Mouse (Mus musculus): ENCODE results near the gene Cdk6. TPM values are rescaled to one million over a fixed set of nuclear protein-coding genes. Genes with fewer than 3 reads are reported as not detected.
"Not testable (repeated sequence)": the region's sequence is repeated elsewhere in the genome, so short reads cannot be mapped to it uniquely, and the experiment has no call there.

Cdk6 gene
- polyA plus RNA-seq, 1 experiment from 2014 or later = 31.7 TPM

DNA sequence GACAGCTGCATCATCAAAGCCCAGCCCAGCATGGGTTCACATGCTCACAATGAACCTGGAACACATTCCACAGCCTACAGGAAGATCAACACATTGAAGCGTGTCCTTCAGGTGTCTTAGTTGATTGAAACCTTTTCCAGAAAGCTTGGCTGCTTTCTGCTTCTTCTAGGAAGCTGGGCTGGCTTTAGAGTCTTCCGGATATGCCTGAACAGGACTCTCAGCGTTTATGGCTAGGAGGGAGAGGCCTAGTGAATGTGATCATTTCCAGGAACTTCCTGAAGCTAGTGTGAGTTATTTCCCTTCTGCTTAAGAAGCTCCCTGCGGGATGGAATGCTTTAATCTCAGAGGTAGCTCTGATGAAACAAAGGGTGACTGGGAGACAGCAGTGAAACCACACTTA, 17.2 kb upstream of the Cdk6 start:
- Histone ChIP-seq H3K4me1 (replicated peaks) (0 out of 2 replicates have a peak, but pooled peaks cover 5% of the 10 kb centered on the region), H3K27ac (no peak overlapping the region), H3K27me3 (no peaks in the 10 kb centered on the region), H3K36me3 (no peaks in the 10 kb centered on the region), H3K4me3 (no peak overlapping the region), H3K9ac (no peak overlapping the region), H3K4me2 (no peak overlapping the region), H3K9me3 (replicated peaks) (no peaks in the 10 kb centered on the region)
- ATAC-seq (replicated peaks; ENCODE audit: insufficient number of reproducible peaks, insufficient read depth, low FRiP score, low read depth) = no peak
- 58% methylated on average over 4 of the region's 4 CpGs for WGBS

DNA sequence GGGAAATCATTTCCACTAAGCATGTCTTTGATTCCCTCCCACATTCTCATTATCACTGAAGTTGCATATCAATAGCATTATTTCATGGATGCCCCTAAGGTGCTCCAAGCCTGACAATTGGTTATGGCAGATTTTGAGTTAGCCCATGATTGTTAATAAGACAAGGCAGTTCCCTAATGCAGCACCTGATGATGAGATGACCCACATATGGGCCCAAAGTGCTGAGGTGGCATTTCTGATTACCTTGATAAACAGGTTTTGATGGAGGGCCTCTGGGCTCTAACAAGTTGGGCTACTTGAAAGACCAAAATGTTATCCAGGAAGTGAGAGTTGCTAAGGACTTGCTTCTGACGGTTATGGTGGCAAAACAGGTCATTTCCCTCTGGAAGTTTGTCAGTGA, 11.9 kb upstream of the Cdk6 start:
- no peak for ATAC-seq (replicated peaks; ENCODE audit: insufficient number of reproducible peaks, insufficient read depth, low FRiP score, low read depth)
- Histone ChIP-seq H3K4me2 (no peak overlapping the region), H3K9ac (no peak overlapping the region), H3K27ac (no peak overlapping the region), H3K9me3 (replicated peaks) (no peaks in the 10 kb centered on the region), H3K4me1 (replicated peaks) (0 out of 2 replicates have a peak, but pooled peaks cover 5% of the 10 kb centered on the region), H3K27me3 (no peaks in the 10 kb centered on the region), H3K4me3 (no peak overlapping the region), H3K36me3 (no peaks in the 10 kb centered on the region)
- 55% methylated on average over 1 of the region's 1 CpGs for WGBS

DNA sequence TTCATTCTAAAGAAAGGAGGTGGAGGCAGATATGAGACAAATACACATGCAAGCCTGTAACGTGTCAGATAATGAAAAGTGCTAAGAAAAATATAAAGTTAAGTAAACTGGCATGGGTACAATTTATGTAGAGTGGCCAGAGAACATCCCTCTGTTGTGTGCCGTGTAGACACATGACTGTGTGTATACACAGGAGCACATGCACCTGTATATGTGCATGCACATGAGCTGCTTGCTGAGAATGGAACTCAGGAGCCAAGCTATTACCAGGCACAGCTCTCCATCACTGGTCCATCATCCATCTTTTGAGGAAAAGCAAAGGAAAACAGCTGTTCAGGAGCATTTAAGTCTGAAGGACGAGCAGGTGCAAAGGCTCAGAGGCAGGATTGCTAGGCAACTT, 10.4 kb upstream of the Cdk6 start:
- no peaks in the 10 kb centered on the region for H3K4me1 ChIP-seq (replicated peaks)
- no peaks in the 10 kb centered on the region for H3K9me3 ChIP-seq (replicated peaks)
- no peaks in the 10 kb centered on the region for H3K36me3 ChIP-seq
- H3K4me3 ChIP-seq = no peak overlapping the region
- no peak overlapping the region for H3K4me2 ChIP-seq
- no peak overlapping the region for H3K27ac ChIP-seq
- H3K9ac ChIP-seq = no peak overlapping the region
- no peak for ATAC-seq (replicated peaks; ENCODE audit: insufficient number of reproducible peaks, insufficient read depth, low FRiP score, low read depth)
- 63% methylated on average over 3 of the region's 3 CpGs for WGBS
- no peaks in the 10 kb centered on the region for H3K27me3 ChIP-seq

DNA sequence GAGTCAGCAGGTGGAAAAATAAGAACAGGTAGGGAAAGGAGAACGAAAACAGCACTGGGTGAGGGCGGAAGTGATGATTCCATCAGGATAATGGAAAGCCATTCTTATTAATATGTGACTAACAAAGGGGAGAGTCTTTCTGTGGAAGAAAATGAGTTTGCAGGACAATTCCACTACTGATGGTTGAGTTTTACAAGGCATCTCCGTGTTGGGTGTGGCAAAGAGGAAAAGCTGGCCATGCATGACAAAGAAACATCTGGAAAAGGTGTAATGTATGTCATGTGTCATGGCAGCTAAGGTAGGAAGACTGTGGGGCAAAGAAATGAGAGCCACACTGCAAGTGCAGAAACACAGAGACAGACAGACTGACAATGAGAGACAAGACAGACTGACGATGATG, 8.3 kb upstream of the Cdk6 start:
- H3K4me3 ChIP-seq; ATAC-seq (replicated peaks; ENCODE audit: insufficient number of reproducible peaks, insufficient read depth, low FRiP score, low read depth); H3K4me2 ChIP-seq; H3K36me3 ChIP-seq; H3K27ac ChIP-seq; H3K9me3 ChIP-seq (replicated peaks); H3K4me1 ChIP-seq (replicated peaks); H3K27me3 ChIP-seq; H3K9ac ChIP-seq: not testable (repeated sequence)
- 84% methylated on average over 4 of the region's 4 CpGs for WGBS

DNA sequence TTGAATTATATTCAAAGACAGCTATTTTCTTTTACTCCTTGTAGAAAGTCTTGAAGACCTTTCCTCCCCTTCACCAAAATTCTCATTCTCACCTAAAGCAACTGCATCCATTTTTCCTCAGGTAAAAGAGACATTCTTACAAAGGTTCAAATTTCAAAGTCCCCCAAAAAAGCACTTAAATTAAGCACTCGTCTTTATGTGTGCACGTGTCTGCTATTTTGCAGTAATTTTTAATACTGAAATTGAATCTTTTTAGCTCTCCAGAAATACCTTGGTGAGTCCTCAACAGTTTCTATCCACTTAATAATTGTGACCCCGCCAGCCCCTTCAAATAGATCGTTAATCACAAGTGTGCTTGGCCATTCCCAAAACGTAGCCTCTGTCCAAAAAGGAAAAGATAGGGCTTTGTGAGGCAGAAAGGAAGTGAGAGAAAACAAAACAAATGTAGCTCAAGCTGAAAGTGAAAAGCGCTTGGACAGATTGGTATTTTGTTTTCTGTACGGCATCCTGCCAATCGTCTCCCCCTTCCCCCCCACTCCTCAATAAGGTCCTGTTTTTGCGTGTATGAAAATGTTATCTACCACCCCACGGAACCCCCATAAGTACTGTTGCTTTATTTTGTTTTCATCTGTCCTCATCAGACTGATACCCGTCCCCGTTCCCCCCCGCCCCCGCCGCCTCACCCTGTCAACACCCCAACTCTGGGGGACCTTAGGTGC, 786 bp upstream of the Cdk6 start:
- not testable (repeated sequence) for H3K27me3 ChIP-seq; H3K4me1 ChIP-seq (replicated peaks); H3K36me3 ChIP-seq; H3K9me3 ChIP-seq (replicated peaks); ATAC-seq (replicated peaks; ENCODE audit: insufficient number of reproducible peaks, insufficient read depth, low FRiP score, low read depth)
- peak overlapping the region; percentile 83 for H3K4me2 ChIP-seq
- H3K27ac ChIP-seq = peak overlapping the region; percentile 94
- WGBS = 4% methylated on average over 15 of the region's 15 CpGs
- H3K4me3 ChIP-seq = peak overlapping the region; percentile 84
- peak overlapping the region; percentile 83 for H3K9ac ChIP-seq

DNA sequence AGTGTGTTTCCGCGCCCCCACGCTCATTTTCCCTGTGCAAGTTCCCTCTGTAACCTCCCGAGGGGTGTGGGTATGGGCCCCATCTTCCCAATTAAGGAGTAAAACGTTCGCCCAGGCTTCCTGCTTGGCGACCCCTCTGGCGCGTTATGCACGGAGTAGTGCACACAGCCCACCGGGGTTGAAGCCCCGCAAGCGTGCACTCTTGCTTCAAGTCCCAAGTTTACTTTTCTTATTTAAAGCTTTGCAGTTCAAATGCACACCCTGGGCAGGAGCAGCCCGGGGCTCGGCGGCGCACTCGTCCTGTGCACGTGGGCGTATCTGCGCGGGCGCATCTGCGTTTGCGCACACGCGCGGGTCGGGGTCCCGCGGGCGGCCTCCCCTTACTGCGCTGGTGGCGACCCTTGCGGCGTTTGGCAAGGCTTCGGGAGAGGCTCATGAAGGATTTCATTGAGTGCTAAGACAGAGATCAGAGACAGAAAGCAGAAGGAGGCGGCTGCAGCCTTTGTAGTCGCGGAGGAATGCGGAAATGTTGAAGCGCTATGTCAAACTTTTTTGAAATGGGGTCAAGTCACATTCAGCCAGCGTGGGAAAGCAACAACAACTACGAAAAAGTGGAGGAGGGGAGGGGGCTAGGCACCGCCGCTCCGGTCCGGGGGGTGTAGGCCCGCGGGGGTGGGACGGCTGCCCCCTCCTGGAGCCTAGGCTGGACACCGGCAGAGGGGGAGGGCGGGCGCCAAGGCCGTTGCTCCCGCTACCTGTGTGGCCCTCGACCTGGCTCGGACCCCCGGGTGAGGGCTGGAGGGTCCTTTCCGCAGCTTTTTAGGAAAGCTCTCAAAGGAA, 866 bp downstream of the Cdk6 start:
- Histone ChIP-seq H3K27ac (peak overlapping the region; percentile 94), H3K36me3 (0 out of 2 replicates have a peak, but pooled peaks cover 4% of the 10 kb centered on the region), H3K4me3 (peak overlapping the region; percentile 84), H3K9ac (peak overlapping the region; percentile 83), H3K27me3 (no peaks in the 10 kb centered on the region), H3K4me2 (peak overlapping the region; percentile 83), H3K9me3 (replicated peaks) (no peaks in the 10 kb centered on the region), H3K4me1 (replicated peaks) (peaks cover 2% of the 10 kb centered on the region; the same call in 1 of the 2 replicates)
- peak; percentile 51 for ATAC-seq (replicated peaks; ENCODE audit: insufficient number of reproducible peaks, insufficient read depth, low FRiP score, low read depth)
- WGBS = under 1% methylated on average over 60 of the region's 60 CpGs

DNA sequence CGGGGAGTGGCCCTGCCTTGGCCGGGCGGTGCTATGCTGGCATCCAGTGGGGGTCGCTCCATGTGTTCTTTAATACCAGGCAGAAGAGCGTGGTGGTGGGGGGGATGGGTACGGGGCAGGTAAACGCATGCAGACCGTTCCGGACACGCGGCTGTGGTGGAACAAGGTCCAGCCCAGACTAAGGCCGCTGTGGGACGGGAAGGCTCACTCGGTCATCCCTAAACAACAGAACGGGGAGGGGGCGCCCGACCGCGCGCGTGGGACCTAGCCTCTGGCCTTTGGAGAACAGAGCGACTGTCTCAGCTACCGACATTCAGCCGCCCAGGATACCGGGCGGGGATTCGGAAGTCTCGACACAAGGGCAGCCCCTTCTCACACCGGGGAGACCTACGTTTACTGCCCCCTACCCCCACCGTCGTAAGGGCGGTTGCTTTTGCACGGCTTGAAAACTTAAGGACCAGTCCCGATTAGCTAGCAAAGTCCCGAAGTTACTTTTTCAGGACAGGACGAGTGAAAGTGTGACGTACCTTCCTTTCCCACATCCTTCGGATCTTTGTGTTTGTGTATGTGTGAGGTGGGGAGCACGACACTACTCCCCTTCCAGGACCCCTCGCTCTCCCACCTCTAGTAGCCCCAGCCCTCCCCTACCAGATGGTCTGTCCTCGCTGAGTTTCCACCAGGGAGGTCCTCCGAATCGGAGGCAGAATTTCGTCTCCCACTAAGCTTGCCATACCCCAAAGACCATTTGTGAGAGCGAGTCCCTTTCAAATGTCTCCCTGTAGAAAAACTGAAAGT, 1.7 kb downstream of the Cdk6 start:
- peak; percentile 58 for ATAC-seq (replicated peaks; ENCODE audit: insufficient number of reproducible peaks, insufficient read depth, low FRiP score, low read depth)
- Histone ChIP-seq H3K9me3 (replicated peaks) (no peaks in the 10 kb centered on the region), H3K4me2 (peak overlapping the region; percentile 83), H3K27ac (peak overlapping the region; percentile 94), H3K36me3 (0 out of 2 replicates have a peak, but pooled peaks cover 4% of the 10 kb centered on the region), H3K4me3 (peak overlapping the region; percentile 84), H3K4me1 (replicated peaks) (peaks cover 2% of the 10 kb centered on the region; the same call in 1 of the 2 replicates), H3K9ac (peak overlapping the region; percentile 83), H3K27me3 (no peaks in the 10 kb centered on the region)
- WGBS = under 1% methylated on average over 46 of the region's 46 CpGs

DNA sequence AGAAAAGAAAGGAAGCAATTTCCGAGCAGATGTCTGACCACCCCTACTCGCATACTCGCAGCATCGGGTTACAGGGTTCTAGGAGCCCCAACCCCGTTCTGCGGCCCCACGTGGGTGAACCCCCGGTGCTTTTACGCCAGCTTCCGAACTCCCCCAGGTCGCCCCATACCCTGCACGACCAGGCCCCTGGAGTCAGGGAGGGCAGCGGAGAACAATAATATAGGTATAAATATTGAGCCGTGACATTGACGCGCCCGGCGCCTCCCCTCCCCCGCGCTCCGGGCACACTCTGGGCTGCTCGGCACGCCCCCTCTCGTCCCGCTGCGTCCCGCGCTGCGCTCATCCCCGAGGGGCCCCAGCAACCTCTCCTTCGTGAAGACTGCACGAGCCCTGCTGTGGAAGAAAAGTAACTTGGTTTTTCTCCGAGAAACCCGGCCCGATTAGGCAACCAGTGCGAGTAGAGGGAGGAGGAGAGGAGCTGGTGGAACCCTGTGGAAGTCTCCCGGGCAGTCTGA, 2.3 kb downstream of the Cdk6 start:
- WGBS = 0% methylated on average over 37 of the region's 37 CpGs
- ATAC-seq (replicated peaks; ENCODE audit: insufficient number of reproducible peaks, insufficient read depth, low FRiP score, low read depth) = peak; percentile 71

DNA sequence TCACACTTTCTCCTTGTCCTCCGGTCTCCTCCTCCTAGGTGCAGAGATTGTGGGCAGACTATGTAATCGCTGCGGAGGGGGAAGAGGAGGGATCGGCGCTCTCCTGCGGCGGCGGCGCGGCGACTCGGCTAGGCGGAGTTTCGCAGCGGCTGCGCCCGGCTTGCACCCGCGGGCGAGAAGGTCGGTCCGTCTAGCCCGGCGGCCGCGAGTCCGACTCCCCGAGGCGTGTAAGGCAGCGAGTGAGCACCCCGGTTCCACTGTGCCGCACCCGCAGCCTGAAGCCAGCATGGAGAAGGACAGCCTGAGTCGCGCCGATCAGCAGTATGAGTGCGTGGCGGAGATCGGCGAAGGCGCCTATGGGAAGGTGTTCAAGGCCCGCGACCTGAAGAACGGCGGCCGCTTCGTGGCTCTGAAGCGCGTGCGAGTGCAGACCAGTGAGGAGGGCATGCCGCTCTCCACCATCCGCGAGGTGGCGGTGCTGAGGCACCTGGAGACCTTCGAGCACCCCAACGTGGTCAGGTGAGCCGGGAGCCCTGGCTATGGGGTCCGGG, 2.9 kb downstream of the Cdk6 start:
- Histone ChIP-seq H3K4me1 (replicated peaks) (peaks cover 2% of the 10 kb centered on the region; the same call in 1 of the 2 replicates), H3K27me3 (no peaks in the 10 kb centered on the region), H3K4me2 (peak overlapping the region; percentile 83), H3K36me3 (0 out of 2 replicates have a peak, but pooled peaks cover 4% of the 10 kb centered on the region), H3K9me3 (replicated peaks) (no peaks in the 10 kb centered on the region), H3K27ac (peak overlapping the region; percentile 94), H3K4me3 (peak overlapping the region; percentile 84), H3K9ac (peak overlapping the region; percentile 83)
- ATAC-seq (replicated peaks; ENCODE audit: insufficient number of reproducible peaks, insufficient read depth, low FRiP score, low read depth) = peak; percentile 58
- 0% methylated on average over 55 of the region's 58 CpGs for WGBS

More for the DNA sequence above, 2.3 kb downstream of the Cdk6 start:
- H3K9ac ChIP-seq = peak overlapping the region; percentile 83
- H3K27me3 ChIP-seq = no peaks in the 10 kb centered on the region
- H3K4me3 ChIP-seq = peak overlapping the region; percentile 84
- H3K4me1 ChIP-seq (replicated peaks) = peaks cover 2% of the 10 kb centered on the region; the same call in 1 of the 2 replicates
- no peaks in the 10 kb centered on the region for H3K9me3 ChIP-seq (replicated peaks)
- peak overlapping the region; percentile 94 for H3K27ac ChIP-seq
- peak overlapping the region; percentile 83 for H3K4me2 ChIP-seq
- 0 out of 2 replicates have a peak, but pooled peaks cover 4% of the 10 kb centered on the region for H3K36me3 ChIP-seq

DNA sequence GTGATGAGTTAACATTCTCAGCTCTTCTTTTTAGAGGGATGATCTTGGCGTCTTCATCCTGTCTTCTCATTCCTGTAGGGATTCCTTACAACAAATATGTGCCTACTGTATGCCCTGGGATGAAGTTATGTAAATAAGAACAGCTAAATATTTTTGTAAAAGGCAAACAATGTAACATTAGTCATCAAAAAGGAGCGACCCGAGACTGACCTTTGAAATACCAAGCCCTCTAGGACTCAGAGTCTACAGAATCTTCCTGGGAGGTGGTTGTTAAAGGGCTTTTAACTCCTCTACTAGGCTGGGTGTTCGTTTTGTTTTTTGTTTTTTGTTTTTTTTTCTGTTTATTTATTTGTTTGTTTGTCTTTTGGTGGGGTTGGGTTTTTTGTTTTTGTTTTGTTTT, 4.3 kb downstream of the Cdk6 start:
- Histone ChIP-seq H3K4me3 (peak overlapping the region; percentile 84; the same call in 1 of the 2 replicates), H3K4me2 (peak overlapping the region; percentile 83)
- 62% methylated on average over 4 of the region's 4 CpGs for WGBS
- H3K9ac ChIP-seq; ATAC-seq (replicated peaks; ENCODE audit: insufficient number of reproducible peaks, insufficient read depth, low FRiP score, low read depth); H3K27me3 ChIP-seq; H3K27ac ChIP-seq; H3K36me3 ChIP-seq; H3K9me3 ChIP-seq (replicated peaks); H3K4me1 ChIP-seq (replicated peaks): not testable (repeated sequence)
